Mouse (Mus musculus) layer of hippocampus, postnatal 10 days (tissue): ENCODE measurements around the gene Map2k6. TPM values are rescaled to one million over a fixed set of nuclear protein-coding genes. Genes with fewer than 3 reads are reported as not detected.

Source experiments
- DNase-seq, 2 experiments: peaks; one replicate each; pipeline ENCODE4 v3.0.0; 2021; ENCODE audit warnings: low spot score in 2 of 2
- total RNA-seq, 2 experiments: library from RNA; stranded (reverse); gene quantifications; 2 replicates each; pipeline ENCODE4 v1.2.3; 2021

Map2k6 gene
- total RNA-seq, 2 experiments from 2014 or later = 28.8 to 31.1 TPM

GRCm38 (mm10) chr11:110545416-110545815 is 146.5 kb downstream of the Map2k6 start:
- no peak for DNase-seq

- DNase-seq = no peak
Observed at GRCm38 (mm10) chr11:110551471-110551967, 152.6 kb downstream of the Map2k6 start.

GRCm38 (mm10) chr11:110562320-110563081 is 163.6 kb downstream of the Map2k6 start:
- no peak for DNase-seq

- no peak for DNase-seq
Observed at GRCm38 (mm10) chr11:110563272-110563671, 164.3 kb downstream of the Map2k6 start.

- no peak for DNase-seq
Observed at GRCm38 (mm10) chr11:110563801-110564200, 164.9 kb downstream of the Map2k6 start.

GRCm38 (mm10) chr11:110566307-110566706 is 167.4 kb downstream of the Map2k6 start:
- DNase-seq = no peak

GRCm38 (mm10) chr11:110572548-110572947 is 173.6 kb downstream of the Map2k6 start:
- peak; percentile 59 to 73 for DNase-seq

Other genes with a start within 250 kb of the Map2k6 start
- gene Abca9, start 230.9 kb upstream of the Map2k6 start, total RNA-seq = 1 to 10 TPM; 7.1 to 7.6 TPM
- 1 to 10 TPM; 1.4 to 1.6 TPM for gene Abca6, start 147.3 kb upstream of the Map2k6 start, total RNA-seq
- 10 to 100 TPM; 30.0 to 31.9 TPM for gene Abca5, start 61.4 kb upstream of the Map2k6 start, total RNA-seq